Mouse (Mus musculus) forebrain, embryonic 10.5 days (tissue): ENCODE data around the gene 4930432K21Rik. TPM values are rescaled to one million over a fixed set of nuclear protein-coding genes. Genes with fewer than 3 reads are reported as not detected.

ENCODE experiments used
- DNase-seq: peaks from one replicate; pipeline ENCODE4 v3.0.0-alpha.2; 2017; ENCODE audit warnings: low spot score; ENCODE audit errors: extremely low spot score
- H3K27ac ChIP-seq: fragments of 300-500 bp; sonication (generic); 2 replicates; pipeline ENCODE4 v1.5.1; 2016; ENCODE audit warnings: mild to moderate bottlenecking
- H3K27me3 ChIP-seq: fragments of 300-500 bp; sonication (generic); 2 replicates; pipeline ENCODE4 v1.6.1; 2016; ENCODE audit warnings: mild to moderate bottlenecking; ENCODE audit not compliant: poor library complexity, severe bottlenecking
- H3K36me3 ChIP-seq: fragments of 300-500 bp; sonication (generic); replicated peaks from 2 replicates; pipeline ENCODE4 v1.6.1; 2016; ENCODE audit warnings: mild to moderate bottlenecking, moderate library complexity
- H3K4me1 ChIP-seq: fragments of 300-500 bp; sonication (generic); 2 replicates; pipeline ENCODE4 v1.6.1; 2016
- H3K4me3 ChIP-seq: fragments of 300-500 bp; sonication (generic); 2 replicates; pipeline ENCODE4 v1.5.1; 2016; ENCODE audit warnings: mild to moderate bottlenecking, moderate library complexity
- H3K9me3 ChIP-seq: fragments of 300-500 bp; sonication (generic); 2 replicates; pipeline ENCODE4 v1.6.1; 2016; ENCODE audit warnings: mild to moderate bottlenecking, moderate library complexity
- WGBS: fragments of 180-500 bp; shearing (Covaris S2); methylation state at CpG from one replicate; pipeline ENCODE4 v1.1.7; 2016; 5-methylcytosine and 5-hydroxymethylcytosine counted together
- polyA plus RNA-seq: library from polyadenylated mRNA; unstranded; fragments of >200 nt; fragmentation: Nextera tagmentation; extraction: Ambion mirVana; gene quantifications from 2 replicates; pipeline ENCODE4 v1.2.1, GENCODE M21; 2016

4930432K21Rik gene
- polyA plus RNA-seq, 1 experiment from 2014 or later = 1.9 TPM

DNA sequence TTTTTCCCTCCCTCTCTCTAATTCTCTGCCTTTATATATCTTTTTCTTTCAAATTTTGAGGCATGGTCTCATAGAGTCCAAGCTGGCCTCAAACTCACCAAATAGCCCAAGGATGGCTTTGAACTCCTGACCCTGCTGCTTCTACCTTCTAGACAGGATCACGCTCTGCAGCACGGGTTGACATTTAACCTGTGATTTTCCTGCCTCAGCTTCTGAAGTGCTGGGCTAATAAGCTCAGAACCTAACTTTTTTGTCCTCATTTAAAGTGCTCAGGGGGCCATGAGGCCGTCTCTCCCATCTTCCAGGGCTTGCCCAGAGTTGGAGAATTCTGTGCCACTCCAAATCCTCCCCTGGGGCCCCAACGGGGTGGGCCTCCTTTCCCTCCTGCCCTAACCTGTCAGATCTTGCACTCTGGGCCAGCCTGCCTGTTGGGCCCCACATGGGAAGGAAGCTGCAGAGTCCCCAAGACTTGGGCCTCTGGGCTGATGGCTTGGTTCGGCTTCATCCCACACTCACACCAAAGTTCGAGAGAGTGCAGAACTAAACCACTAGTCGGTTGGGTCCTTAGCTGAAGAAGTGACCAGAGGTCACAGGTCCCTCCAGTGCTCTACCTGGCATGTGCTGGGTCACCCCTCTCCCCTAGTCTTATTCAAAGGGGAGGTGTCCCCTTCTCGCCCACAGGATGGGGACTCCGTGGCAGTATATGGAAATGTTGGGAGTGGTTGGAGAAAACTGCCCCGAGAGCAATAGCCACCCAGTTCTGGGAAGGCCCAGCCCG lies 51.7 kb downstream of the 4930432K21Rik start:
- Histone ChIP-seq H3K4me3 (peak overlapping the region; percentile 69), H3K27ac (peak overlapping the region; percentile 94), H3K27me3 (peaks cover 28% of the 10 kb centered on the region), H3K36me3 (no peaks in the 10 kb centered on the region), H3K9me3 (no peaks in the 10 kb centered on the region), H3K4me1 (peaks cover 74% of the 10 kb centered on the region)
- WGBS = 57% methylated on average over 11 of the region's 11 CpGs
- DNase-seq = no peak

DNA sequence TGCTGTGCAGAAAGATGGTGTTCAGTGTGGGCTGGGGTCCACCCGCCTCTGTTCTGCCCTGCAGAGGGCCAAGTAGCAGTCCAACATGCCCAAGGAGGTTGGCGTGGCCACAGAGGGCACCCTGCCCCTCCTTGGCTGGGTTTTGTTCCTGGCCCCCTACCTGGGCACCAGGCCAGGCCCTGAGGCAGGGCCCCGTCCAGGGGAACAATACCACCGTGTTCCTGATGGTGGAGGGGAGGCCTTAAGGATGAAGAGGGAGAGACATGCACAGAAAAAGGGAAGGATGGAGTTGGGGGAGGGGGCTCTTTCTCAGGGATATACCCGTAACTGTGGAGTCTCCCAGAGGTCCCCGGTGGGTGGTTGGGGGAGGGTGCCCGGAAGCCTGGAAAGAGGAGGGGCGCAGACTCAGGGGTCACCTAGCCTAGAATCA lies 52.3 kb downstream of the 4930432K21Rik start:
- 28% methylated on average over 8 of the region's 8 CpGs for WGBS
- peak overlapping the region; percentile 69 for H3K4me3 ChIP-seq
- peaks cover 28% of the 10 kb centered on the region for H3K27me3 ChIP-seq
- peaks cover 4% of the 10 kb centered on the region; the same call in 1 of the 2 replicates for H3K36me3 ChIP-seq
- peak overlapping the region; percentile 94 for H3K27ac ChIP-seq
- H3K9me3 ChIP-seq = no peaks in the 10 kb centered on the region
- peaks cover 74% of the 10 kb centered on the region for H3K4me1 ChIP-seq
- no peak for DNase-seq

DNA sequence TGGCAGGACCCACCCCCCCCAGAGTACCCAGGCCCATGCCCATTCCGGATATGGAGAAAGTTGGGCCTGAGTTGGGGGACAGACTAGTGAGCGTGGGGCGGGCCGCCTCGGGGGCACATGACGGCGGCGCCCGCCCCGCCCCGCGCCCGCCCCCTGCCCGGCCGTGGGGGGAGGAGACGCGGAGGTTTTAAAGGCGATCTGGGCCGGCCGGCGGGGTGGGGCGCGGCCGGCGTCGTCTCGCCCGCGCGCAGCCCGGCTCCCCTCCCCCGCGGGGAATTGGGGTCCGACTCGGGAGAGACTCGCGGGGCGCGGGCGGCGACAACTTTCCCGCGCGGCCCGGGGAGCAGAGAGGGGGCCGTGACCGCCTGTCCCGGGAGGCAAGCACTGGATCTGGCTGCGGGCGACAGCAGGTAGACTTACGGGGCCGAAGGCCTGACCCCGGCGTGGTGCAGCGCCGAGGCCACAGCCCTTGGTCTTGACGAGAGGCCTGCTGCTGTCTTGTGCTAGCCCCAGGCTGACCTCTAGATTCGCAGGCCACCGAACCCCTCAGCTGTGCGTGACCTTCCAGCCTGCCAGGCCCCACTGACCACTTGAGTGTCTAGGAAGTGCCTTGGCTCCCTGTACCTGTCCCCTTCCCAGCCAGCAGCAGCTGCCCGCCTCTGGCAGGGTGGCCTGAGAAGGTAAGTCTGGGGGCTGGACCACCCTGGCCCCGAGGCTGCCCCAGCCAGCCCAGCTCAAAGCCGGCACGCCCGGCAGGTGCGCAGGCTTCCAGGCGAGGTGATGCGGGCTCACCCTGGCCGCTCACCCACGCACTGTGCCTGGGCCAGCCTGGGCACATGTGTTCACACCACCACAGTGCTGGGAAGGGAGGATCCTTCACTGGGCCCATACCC lies 53.1 kb downstream of the 4930432K21Rik start:
- H3K36me3 ChIP-seq = peaks cover 4% of the 10 kb centered on the region; the same call in 1 of the 2 replicates
- no peaks in the 10 kb centered on the region for H3K9me3 ChIP-seq
- 7% methylated on average over 57 of the region's 70 CpGs for WGBS
- peak overlapping the region; percentile 69 for H3K4me3 ChIP-seq
- peaks cover 28% of the 10 kb centered on the region for H3K27me3 ChIP-seq
- peaks cover 74% of the 10 kb centered on the region for H3K4me1 ChIP-seq
- DNase-seq = peak; percentile 49
- peak overlapping the region; percentile 94 for H3K27ac ChIP-seq

DNA sequence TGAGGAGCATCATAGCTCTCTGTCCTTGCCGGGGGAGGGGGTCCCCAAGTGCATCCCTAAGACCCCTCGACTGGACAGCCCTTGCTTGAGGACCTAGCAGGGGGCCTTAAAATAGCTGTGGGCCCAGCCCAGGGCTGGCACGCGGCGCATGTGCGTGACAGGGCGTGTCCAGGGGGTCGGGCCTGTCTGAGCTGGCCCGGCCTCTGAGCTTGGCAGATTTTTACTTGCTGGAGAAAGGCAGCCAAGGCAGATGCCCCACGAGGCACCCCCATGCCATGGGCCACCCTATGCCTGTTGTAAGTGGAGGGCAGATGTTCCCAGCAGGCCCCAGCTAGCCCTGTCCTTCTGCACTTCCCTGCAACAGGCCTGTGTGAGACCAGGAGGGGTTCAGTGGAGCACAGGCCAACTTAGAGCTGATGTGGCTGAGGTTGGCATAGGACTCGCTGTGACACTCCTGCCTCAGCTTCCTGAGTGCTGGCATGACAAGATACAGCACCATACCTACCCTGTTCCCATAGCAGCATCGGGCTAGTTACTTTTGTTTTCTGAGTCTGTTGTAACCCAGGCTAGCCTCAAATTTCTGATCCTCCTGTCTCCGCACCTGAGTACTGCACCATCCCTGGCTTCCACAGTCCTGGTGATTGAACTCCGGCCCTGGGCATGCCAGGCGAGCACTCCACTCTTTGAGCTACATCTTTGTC lies 53.9 kb downstream of the 4930432K21Rik start:
- Histone ChIP-seq H3K4me3 (peak overlapping the region; percentile 69), H3K9me3 (no peaks in the 10 kb centered on the region), H3K4me1 (peaks cover 74% of the 10 kb centered on the region), H3K27ac (peak overlapping the region; percentile 94), H3K27me3 (peaks cover 28% of the 10 kb centered on the region), H3K36me3 (peaks cover 10% of the 10 kb centered on the region)
- DNase-seq = no peak
- WGBS = 74% methylated on average over 15 of the region's 15 CpGs

DNA sequence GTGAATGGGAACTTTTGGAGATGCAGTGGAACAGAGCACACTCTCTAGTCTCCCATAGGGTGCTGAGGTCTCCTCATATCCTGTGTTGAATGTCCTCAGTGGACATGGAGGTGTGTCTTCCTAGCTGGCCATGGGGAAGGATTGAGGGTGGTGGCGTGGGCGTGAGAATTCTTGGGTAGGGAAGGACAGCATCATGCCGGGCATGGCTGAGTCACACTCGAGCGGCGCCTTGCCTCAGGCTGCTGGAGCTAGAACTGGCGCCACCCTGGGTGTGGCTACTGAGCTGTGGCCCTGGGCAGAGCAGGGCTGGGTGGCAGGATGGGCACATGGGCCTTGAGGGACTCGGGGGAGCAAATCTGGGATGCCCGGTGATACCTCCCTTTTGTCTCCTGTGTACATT lies 54.6 kb downstream of the 4930432K21Rik start:
- Histone ChIP-seq H3K36me3 (peaks cover 14% of the 10 kb centered on the region), H3K4me3 (peak overlapping the region; percentile 69; the same call in 1 of the 2 replicates), H3K27me3 (peaks cover 28% of the 10 kb centered on the region), H3K4me1 (peaks cover 69% of the 10 kb centered on the region), H3K9me3 (no peaks in the 10 kb centered on the region), H3K27ac (no peak overlapping the region)
- DNase-seq = no peak
- 93% methylated on average over 9 of the region's 9 CpGs for WGBS

DNA sequence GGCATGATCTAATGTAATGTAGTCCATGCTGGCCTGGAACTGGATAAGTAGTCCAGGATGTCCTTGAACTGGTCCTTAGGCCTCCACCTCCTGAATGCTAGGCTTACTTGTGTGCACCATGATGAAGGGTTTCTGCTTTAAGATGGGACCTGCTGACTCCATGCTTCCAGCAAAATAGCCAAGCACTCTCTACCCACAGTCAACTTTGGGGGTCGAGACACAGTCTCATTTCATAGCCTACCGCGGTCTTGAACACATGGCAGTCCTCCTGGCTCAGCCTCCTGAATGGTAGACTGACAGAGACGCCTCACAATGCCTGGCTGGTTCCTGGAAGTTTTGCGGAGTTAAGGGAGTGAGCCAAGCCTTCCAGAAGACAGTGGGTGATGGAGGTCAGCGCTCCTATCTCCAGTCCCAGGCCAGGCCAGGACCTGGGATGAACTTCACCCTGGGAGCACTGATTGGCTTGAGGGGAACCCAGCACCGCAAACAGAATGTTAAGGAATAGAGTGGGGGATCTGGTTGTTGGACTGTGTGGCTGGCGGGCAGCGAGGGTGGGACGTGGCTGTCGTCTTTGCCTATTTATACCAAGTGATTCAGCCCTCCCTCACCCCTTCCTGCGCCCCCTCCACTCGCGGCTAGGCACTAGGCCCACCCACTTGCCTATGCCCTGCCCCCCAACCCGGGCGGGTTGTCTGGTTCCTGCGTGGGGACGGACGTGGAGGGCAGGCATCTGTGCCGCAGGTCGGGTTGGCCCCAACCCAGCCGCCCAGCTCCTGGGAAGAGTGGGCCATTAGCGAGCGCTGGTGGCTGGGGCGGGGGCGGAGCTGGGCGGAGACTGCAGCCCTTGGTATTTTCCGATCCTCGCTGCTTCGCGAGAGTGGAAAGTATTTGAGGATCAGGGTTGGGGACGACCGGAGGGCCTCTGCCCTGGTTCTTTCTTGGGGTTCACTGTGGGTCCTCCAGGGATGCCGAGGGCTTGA lies 55.4 kb downstream of the 4930432K21Rik start:
- peak overlapping the region; percentile 69 for H3K4me3 ChIP-seq
- H3K36me3 ChIP-seq = peaks cover 14% of the 10 kb centered on the region
- 12% methylated on average over 34 of the region's 34 CpGs for WGBS
- peak; percentile 67 for DNase-seq
- peaks cover 28% of the 10 kb centered on the region for H3K27me3 ChIP-seq
- peak overlapping the region; percentile 85 for H3K27ac ChIP-seq
- H3K4me1 ChIP-seq = peaks cover 69% of the 10 kb centered on the region
- H3K9me3 ChIP-seq = no peaks in the 10 kb centered on the region

DNA sequence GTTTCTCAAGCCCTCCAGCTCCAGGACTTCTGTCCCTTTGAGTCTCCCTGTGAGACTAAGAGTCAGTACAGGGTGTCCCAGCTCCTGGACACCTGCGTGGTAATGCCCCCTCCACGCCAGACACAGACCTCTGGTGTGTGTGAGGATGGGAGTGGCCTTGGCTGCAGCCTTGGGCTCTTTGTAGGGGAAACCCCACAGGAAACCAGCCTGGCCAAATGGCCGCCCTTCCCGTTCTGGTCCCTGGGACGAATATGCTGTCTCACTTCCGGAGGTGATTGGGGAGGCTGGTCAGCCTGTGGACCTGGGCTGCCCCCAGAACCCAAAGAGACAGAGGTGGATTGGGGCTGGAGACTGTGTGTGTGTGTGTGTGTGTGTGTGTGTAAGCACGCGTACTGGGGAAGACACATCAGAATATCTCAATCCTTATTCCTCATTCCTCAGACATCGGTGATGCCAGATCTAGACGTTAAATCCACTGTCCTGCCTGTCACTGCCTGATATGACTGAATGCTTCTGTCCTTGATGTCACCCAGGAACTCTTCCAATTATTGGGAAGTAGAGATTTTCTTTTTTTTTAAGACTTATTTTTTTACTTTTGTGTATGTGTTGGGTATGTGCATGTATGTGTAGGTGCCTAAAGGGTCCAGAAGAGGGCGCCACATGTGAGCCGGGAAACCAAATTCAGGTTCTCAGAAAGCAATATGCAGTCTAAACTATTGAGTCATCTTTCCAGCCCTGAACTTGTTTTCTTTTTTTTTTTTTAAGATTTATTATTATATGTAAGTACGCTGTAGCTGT lies 56.3 kb downstream of the 4930432K21Rik start:
- H3K27ac ChIP-seq = peak overlapping the region; percentile 85
- peaks cover 18% of the 10 kb centered on the region for H3K36me3 ChIP-seq
- peaks cover 69% of the 10 kb centered on the region for H3K4me1 ChIP-seq
- H3K27me3 ChIP-seq = peaks cover 28% of the 10 kb centered on the region
- no peaks in the 10 kb centered on the region for H3K9me3 ChIP-seq
- H3K4me3 ChIP-seq = peak overlapping the region; percentile 69
- 60% methylated on average over 13 of the region's 13 CpGs for WGBS
- DNase-seq = no peak

DNA sequence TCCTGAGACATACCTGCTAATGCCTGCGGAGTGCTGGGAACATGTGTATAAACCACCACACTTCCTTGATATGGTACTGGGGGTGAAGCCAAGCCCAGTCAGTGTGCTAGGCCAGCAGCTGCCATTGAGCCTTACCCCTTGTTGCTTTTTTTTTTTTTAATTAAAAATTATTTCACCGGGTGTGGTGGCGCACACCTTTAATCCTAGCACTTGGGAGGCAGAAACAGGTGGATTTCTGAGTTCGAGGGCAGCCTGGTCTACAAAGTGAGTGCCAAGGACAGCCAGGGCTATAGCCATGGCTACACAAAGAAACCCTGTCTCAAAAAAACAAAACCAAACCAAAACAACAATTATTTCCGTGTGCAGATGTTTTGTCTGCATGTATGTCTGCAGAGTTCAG lies 57.2 kb downstream of the 4930432K21Rik start:
- Histone ChIP-seq H3K9me3 (no peaks in the 10 kb centered on the region), H3K27ac (no peak overlapping the region), H3K27me3 (peaks cover 23% of the 10 kb centered on the region), H3K4me1 (peaks cover 64% of the 10 kb centered on the region), H3K36me3 (peaks cover 27% of the 10 kb centered on the region), H3K4me3 (no peak overlapping the region)
- WGBS = 96% methylated on average over 5 of the region's 5 CpGs
- DNase-seq = no peak

DNA sequence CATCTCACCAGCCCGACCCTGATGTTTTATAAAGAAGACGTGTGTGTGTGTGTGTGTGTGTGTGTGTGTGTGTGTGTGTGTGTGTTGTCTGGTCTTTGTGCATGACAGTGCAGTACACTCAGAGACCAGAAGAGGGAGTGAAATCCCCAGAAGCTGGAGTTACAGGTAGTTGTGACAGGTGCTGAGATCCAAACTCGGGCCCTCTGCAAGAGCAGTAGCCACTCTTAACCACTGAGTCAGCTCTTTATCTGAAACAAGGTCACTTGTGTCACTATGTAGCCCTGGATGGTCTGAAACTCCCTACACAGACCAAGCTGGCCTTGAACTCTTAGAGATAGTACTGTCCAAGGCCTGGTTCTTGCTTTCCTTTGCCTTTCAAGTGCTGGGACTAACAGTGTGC lies 58.8 kb downstream of the 4930432K21Rik start:
- Histone ChIP-seq H3K27ac (no peak overlapping the region), H3K4me3 (no peak overlapping the region), H3K4me1 (peaks cover 55% of the 10 kb centered on the region), H3K36me3 (peaks cover 43% of the 10 kb centered on the region), H3K27me3 (peaks cover 17% of the 10 kb centered on the region), H3K9me3 (no peaks in the 10 kb centered on the region)
- WGBS = 81% methylated on average over 3 of the region's 3 CpGs
- no peak for DNase-seq

DNA sequence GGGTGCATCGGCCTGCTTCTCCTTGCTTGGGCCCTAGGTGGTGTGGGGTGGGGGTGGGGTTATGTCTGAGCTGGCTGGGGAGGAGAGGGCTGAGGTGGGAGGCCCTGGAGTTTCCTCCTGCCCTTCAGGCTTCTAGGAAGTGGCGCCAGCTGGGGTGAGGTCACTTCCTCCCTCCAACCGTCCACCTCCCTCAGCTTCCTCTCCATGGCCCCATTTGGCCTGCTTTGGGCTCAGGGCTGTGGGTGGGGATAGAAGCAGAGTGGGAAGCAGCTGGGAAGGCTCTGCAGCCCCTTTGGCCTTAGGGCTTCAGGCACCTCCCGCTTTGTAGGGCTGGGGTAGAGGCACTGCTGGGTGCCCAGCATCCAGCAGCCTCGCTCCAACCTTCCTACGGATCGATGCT lies 60.0 kb downstream of the 4930432K21Rik start:
- WGBS = 61% methylated on average over 7 of the region's 7 CpGs
- no peak for DNase-seq

More for the DNA sequence above, 60.0 kb downstream of the 4930432K21Rik start:
- no peaks in the 10 kb centered on the region for H3K9me3 ChIP-seq
- H3K36me3 ChIP-seq = peaks cover 55% of the 10 kb centered on the region
- peaks cover 5% of the 10 kb centered on the region for H3K27me3 ChIP-seq
- peak overlapping the region; percentile 67 for H3K27ac ChIP-seq
- no peak overlapping the region for H3K4me3 ChIP-seq
- H3K4me1 ChIP-seq = peaks cover 44% of the 10 kb centered on the region
